Mouse (Mus musculus): ENCODE measurements around the gene Tnfrsf1a.

- TF ChIP-seq GATA1 (IDR thresholded peaks at IDR 0.05; ENCODE audit: low read length) (no peak), TAL1 (IDR thresholded peaks at IDR 0.05; ENCODE audit: low read length) (no peak)
Measured at GRCm38 (mm10) chr6:125314746-125315145, 34.4 kb upstream of the Tnfrsf1a start.

Data from erythroblast, embryonic 14.5 days (primary cell).